Mouse (Mus musculus) layer of hippocampus, adult 2 months (tissue): ENCODE results near the gene Cbwd1. TPM values are rescaled to one million over a fixed set of nuclear protein-coding genes. Genes with fewer than 3 reads are reported as not detected.

Experiments
- DNase-seq, 2 experiments: peaks; one replicate each; pipeline ENCODE4 v3.0.0; 2022; ENCODE audit warnings: low spot score in 2 of 2
- H3K27ac ChIP-seq: fragments of 200-600 bp; 2 replicates; pipeline ENCODE4 v1.8.1; 2022
- H3K4me3 ChIP-seq: fragments of 200-600 bp; 2 replicates; pipeline ENCODE4 v1.8.1; 2022; ENCODE audit warnings: mild to moderate bottlenecking
- CTCF ChIP-seq: fragments of 200-600 bp; conservative IDR thresholded peaks from 2 replicates; pipeline ENCODE4 v1.8.1; 2022; ENCODE audit warnings: antibody characterized with exemption, mild to moderate bottlenecking, moderate library complexity
- total RNA-seq, 2 experiments: library from RNA; stranded (reverse); gene quantifications; 2 replicates each; pipeline ENCODE4 v1.2.3; 2021

The Cbwd1 gene
- total RNA-seq, 2 experiments from 2014 or later: 14.8 to 16.4 TPM

- H3K4me3 ChIP-seq: no peak overlapping the region
- no peak for TF ChIP-seq CTCF
- H3K27ac ChIP-seq: no peak overlapping the region
- no peak for DNase-seq
Measured at GRCm38 (mm10) chr19:24990138-24990822, 28.9 kb upstream of the Cbwd1 start.

GRCm38 (mm10) chr19:24988831-24989230, 27.4 kb upstream of the Cbwd1 start:
- DNase-seq: no peak
- Histone ChIP-seq H3K27ac (no peak overlapping the region), H3K4me3 (no peak overlapping the region)
- no peak for TF ChIP-seq CTCF

- Histone ChIP-seq H3K4me3 (no peak overlapping the region), H3K27ac (no peak overlapping the region)
- no peak for TF ChIP-seq CTCF
- no peak for DNase-seq
Measured at GRCm38 (mm10) chr19:24987355-24987754, 25.9 kb upstream of the Cbwd1 start.

- TF ChIP-seq CTCF: no peak
- Histone ChIP-seq H3K27ac (no peak overlapping the region), H3K4me3 (no peak overlapping the region)
- DNase-seq: no peak
Measured at GRCm38 (mm10) chr19:24985045-24985444, 23.6 kb upstream of the Cbwd1 start.

- no peak for TF ChIP-seq CTCF
- DNase-seq: no peak
- H3K4me3 ChIP-seq: no peak overlapping the region
- H3K27ac ChIP-seq: no peak overlapping the region
Measured at GRCm38 (mm10) chr19:24983857-24984498, 22.6 kb upstream of the Cbwd1 start.

GRCm38 (mm10) chr19:24983050-24983449, 21.6 kb upstream of the Cbwd1 start:
- DNase-seq: no peak
- no peak for TF ChIP-seq CTCF
- Histone ChIP-seq H3K27ac (no peak overlapping the region), H3K4me3 (no peak overlapping the region)

- TF ChIP-seq CTCF: no peak
- H3K27ac ChIP-seq: peak overlapping the region; percentile 37; the same call in 1 of the 2 replicates
- no peak overlapping the region for H3K4me3 ChIP-seq
- peak; percentile 56 to 58 for DNase-seq
Measured at GRCm38 (mm10) chr19:24981294-24981693, 19.9 kb upstream of the Cbwd1 start.

- no peak for DNase-seq
- no peak for TF ChIP-seq CTCF
- H3K4me3 ChIP-seq: no peak overlapping the region
- H3K27ac ChIP-seq: no peak overlapping the region
Measured at GRCm38 (mm10) chr19:24978852-24979842, 17.7 kb upstream of the Cbwd1 start.

GRCm38 (mm10) chr19:24977991-24978390, 16.6 kb upstream of the Cbwd1 start:
- no peak overlapping the region for H3K27ac ChIP-seq
- TF ChIP-seq CTCF: no peak
- DNase-seq: no peak
- H3K4me3 ChIP-seq: no peak overlapping the region

- Histone ChIP-seq H3K27ac (no peak overlapping the region), H3K4me3 (no peak overlapping the region)
- DNase-seq: no peak
- no peak for TF ChIP-seq CTCF
Measured at GRCm38 (mm10) chr19:24972701-24973390, 11.4 kb upstream of the Cbwd1 start.

- H3K27ac ChIP-seq: no peak overlapping the region
- H3K4me3 ChIP-seq: no peak overlapping the region
- no peak for TF ChIP-seq CTCF
- no peak for DNase-seq
Measured at GRCm38 (mm10) chr19:24971307-24971706, 9.9 kb upstream of the Cbwd1 start.

- Histone ChIP-seq H3K4me3 (no peak overlapping the region), H3K27ac (peak overlapping the region; percentile 55; the same call in 1 of the 2 replicates)
- TF ChIP-seq CTCF: no peak
- no peak for DNase-seq
Measured at GRCm38 (mm10) chr19:24966941-24967340, 5.5 kb upstream of the Cbwd1 start.
